Mouse (Mus musculus): ENCODE results near the gene Sbsn. TPM values are rescaled to one million over a fixed set of nuclear protein-coding genes. Genes with fewer than 3 reads are reported as not detected.

Gene Sbsn
- total and polyA plus RNA-seq, 2 experiments from 2014 or later: 4.0 to 4.1 TPM

DNA sequence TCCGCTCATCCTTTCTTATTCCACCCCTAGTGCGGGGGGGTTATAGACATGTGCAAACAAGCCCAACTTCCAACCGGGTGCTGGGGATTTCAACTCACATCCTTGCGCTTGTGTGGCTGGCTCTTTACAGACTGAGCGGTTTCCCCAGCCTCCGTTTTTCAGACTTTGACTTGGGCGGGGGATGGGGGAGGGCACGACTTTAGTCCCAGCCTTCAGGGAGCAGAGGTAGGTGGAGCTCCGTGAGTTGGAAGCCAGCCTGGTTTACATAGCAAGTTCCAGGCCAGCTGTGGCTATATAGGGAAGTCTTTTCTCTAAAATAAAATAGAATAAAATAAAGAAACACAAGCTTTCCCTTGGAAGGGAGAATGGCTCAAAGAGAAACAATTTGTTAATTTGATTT is 40.6 kb downstream of the Sbsn start:
- Histone ChIP-seq H3K9me3 (ENCODE audit: low read length) (no peaks in the 10 kb centered on the region), H3K27me3 (ENCODE audit: insufficient read depth, low read length) (no peaks in the 10 kb centered on the region), H3K4me3 (ENCODE audit: low read depth, low read length) (no peak overlapping the region), H3K36me3 (ENCODE audit: insufficient read depth, low read length) (no peaks in the 10 kb centered on the region), H3K9ac (replicated peaks; ENCODE audit: low read length, poor library complexity, severe bottlenecking) (no peak overlapping the region), H3K4me1 (ENCODE audit: insufficient read depth, low read length) (no peaks in the 10 kb centered on the region), H3K27ac (ENCODE audit: low read depth, low read length) (no peak overlapping the region), H3K4me2 (ENCODE audit: low read depth, low read length, poor library complexity, severe bottlenecking) (no peak overlapping the region)
- ATAC-seq (ENCODE audit: low FRiP score): no peak
- no peak for TF ChIP-seq CTCF (IDR thresholded peaks at IDR 0.05)
- WGBS: 26% methylated on average over 9 of the region's 9 CpGs
- DNase-seq (ENCODE audit: low spot score): no peak

DNA sequence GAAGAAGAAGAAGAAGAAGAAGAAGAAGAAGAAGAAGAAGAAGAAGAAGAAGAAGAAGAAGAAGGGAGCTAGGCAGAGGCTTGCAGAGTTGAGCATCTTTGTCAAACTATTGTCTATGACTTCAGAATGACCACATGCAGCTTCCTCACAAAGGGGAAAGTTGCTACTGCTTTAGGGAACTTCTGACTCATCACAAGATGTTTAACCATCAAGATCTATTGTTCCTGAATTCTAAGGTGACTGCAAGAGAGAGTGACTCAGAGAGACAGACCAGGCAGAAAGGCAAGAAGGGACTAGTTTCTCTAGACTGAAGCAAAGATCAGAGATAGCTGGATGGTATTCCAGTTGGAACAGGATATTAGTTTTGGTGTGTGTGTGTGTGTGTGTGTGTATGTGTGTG is 43.6 kb downstream of the Sbsn start:
- no peak overlapping the region for H3K27ac ChIP-seq (ENCODE audit: low read depth, low read length)
- ATAC-seq (ENCODE audit: low FRiP score) (no peak), DNase-seq (ENCODE audit: low spot score) (no peak)
- H3K36me3 ChIP-seq (ENCODE audit: insufficient read depth, low read length): no peaks in the 10 kb centered on the region
- no peaks in the 10 kb centered on the region for H3K4me1 ChIP-seq (ENCODE audit: insufficient read depth, low read length)
- TF ChIP-seq CTCF (IDR thresholded peaks at IDR 0.05): no peak
- H3K4me3 ChIP-seq (ENCODE audit: low read depth, low read length): no peak overlapping the region
- H3K27me3 ChIP-seq (ENCODE audit: insufficient read depth, low read length): no peaks in the 10 kb centered on the region
- no peak overlapping the region for H3K4me2 ChIP-seq (ENCODE audit: low read depth, low read length, poor library complexity, severe bottlenecking)
- no peak overlapping the region for H3K9ac ChIP-seq (replicated peaks; ENCODE audit: low read length, poor library complexity, severe bottlenecking)
- no peaks in the 10 kb centered on the region for H3K9me3 ChIP-seq (ENCODE audit: low read length)

DNA sequence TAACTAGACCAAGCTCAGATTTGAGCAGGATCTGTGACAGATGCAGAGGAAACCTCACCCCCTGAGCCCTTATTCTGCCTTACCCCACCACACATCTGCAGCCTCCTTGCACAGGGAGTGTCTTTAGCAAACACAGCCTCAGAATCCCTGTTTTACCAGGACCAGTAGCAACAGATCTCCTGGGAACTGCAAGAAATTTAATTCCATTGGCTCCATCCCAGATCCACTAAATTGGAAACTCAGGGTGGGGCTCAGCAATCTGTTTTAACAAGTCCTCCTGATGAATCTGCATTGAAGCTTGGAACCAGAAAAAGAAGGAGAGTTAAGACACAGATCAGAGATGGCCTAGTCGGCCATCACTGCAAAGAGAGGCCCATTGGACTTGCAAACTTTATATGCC is 45.5 kb downstream of the Sbsn start:
- Histone ChIP-seq H3K4me3 (ENCODE audit: low read depth, low read length) (no peak overlapping the region), H3K9ac (replicated peaks; ENCODE audit: low read length, poor library complexity, severe bottlenecking) (no peak overlapping the region), H3K27me3 (ENCODE audit: insufficient read depth, low read length) (no peaks in the 10 kb centered on the region), H3K36me3 (ENCODE audit: insufficient read depth, low read length) (no peaks in the 10 kb centered on the region), H3K27ac (ENCODE audit: low read depth, low read length) (no peak overlapping the region), H3K4me2 (ENCODE audit: low read depth, low read length, poor library complexity, severe bottlenecking) (no peak overlapping the region), H3K4me1 (ENCODE audit: insufficient read depth, low read length) (no peaks in the 10 kb centered on the region), H3K9me3 (ENCODE audit: low read length) (no peaks in the 10 kb centered on the region)
- no peak for ATAC-seq (ENCODE audit: low FRiP score)
- 78% methylated on average over 1 of the region's 1 CpGs for WGBS
- TF ChIP-seq CTCF (IDR thresholded peaks at IDR 0.05): no peak
- DNase-seq (ENCODE audit: low spot score): no peak

DNA sequence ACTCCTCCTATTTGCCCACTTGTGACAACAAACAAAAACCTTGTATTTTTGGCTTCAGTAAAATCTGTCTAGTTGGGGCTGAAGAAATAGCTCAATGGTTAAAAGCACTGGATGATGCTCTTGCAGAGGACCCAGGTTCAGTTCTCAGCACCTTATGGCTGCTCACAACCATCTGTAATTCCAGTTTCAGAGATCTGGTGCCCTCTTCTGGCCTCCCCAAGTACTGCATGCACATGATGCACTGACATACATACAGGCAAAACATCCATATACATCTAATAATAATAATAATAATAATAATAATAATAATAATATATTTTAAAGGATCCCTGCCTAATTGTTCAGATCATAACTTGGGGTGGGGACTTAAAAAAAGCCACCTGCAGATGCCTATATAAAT is 49.4 kb downstream of the Sbsn start:
- Histone ChIP-seq H3K27ac (ENCODE audit: low read depth, low read length) (no peak overlapping the region), H3K36me3 (ENCODE audit: insufficient read depth, low read length) (no peaks in the 10 kb centered on the region), H3K9me3 (ENCODE audit: low read length) (0 out of 2 replicates have a peak, but pooled peaks cover 5% of the 10 kb centered on the region), H3K4me3 (ENCODE audit: low read depth, low read length) (no peak overlapping the region), H3K27me3 (ENCODE audit: insufficient read depth, low read length) (no peaks in the 10 kb centered on the region), H3K4me1 (ENCODE audit: insufficient read depth, low read length) (no peaks in the 10 kb centered on the region), H3K9ac (replicated peaks; ENCODE audit: low read length, poor library complexity, severe bottlenecking) (no peak overlapping the region), H3K4me2 (ENCODE audit: low read depth, low read length, poor library complexity, severe bottlenecking) (no peak overlapping the region)
- no peak for DNase-seq (ENCODE audit: low spot score)
- no peak for ATAC-seq (ENCODE audit: low FRiP score)
- 0 out of 2 replicates have a peak, but pooled peaks have one; percentile 3 for TF ChIP-seq CTCF (IDR thresholded peaks at IDR 0.05)

DNA sequence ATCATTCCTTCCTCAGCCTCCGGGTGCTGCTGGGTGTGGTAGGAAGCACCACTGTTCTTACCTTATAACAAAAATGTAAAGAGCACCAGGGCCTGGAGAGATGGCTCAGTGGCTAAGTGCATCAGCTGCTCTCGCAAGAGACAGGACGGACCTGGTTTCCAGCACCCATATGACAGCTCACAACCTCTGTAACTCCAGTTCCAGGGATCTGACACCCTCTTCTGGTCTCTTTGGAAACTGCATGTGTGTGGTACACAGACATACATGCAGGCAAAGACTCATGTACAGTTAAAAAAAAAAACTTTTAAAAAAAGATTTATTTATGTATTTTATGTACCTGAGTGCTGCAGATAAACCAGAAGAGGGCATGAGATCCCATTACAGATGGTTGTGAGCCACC is 52.0 kb downstream of the Sbsn start:
- DNase-seq (ENCODE audit: low spot score): no peak
- no peaks in the 10 kb centered on the region for H3K4me1 ChIP-seq (ENCODE audit: insufficient read depth, low read length)
- no peak for ATAC-seq (ENCODE audit: low FRiP score)
- TF ChIP-seq CTCF (IDR thresholded peaks at IDR 0.05): no peak
- H3K27ac ChIP-seq (ENCODE audit: low read depth, low read length): no peak overlapping the region
- H3K9ac ChIP-seq (replicated peaks; ENCODE audit: low read length, poor library complexity, severe bottlenecking): no peak overlapping the region
- 0 out of 2 replicates have a peak, but pooled peaks cover 5% of the 10 kb centered on the region for H3K9me3 ChIP-seq (ENCODE audit: low read length)
- no peak overlapping the region for H3K4me3 ChIP-seq (ENCODE audit: low read depth, low read length)
- no peak overlapping the region for H3K4me2 ChIP-seq (ENCODE audit: low read depth, low read length, poor library complexity, severe bottlenecking)
- no peaks in the 10 kb centered on the region for H3K36me3 ChIP-seq (ENCODE audit: insufficient read depth, low read length)
- no peaks in the 10 kb centered on the region for H3K27me3 ChIP-seq (ENCODE audit: insufficient read depth, low read length)
- 97% methylated on average over 3 of the region's 3 CpGs for WGBS

DNA sequence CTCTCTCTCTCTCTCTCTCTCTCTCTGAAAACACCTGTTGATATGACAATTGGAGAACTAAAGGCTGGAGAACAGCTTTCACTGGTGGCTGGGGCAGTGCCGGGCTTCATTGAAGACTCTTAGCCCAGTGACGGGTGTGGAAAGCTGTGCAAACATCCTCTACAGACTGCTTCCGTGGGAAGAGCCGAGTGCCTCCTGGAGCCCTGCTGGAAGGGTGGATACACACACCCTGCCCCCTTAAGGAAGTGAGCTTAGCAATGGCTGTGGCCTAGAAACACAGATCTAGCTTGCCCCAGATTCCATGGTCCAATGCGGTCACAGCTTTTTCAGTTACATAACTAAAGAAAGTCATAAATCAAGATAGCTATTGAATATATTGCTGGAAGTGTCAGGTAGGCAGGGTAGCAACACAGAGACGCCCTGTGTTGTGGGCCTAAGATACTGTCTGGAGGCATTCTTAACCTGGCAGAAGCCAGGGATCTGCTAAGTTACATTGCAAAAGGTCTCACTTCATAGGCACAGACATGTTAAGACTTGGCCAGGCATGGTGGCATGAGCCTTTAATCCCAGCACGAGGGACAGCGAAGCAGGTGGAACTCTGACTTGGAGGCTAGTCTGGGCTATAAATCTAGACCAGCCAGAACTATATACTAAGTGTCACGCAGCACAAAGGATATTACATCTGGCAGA is 52.9 kb downstream of the Sbsn start:
- no peak overlapping the region for H3K4me3 ChIP-seq (ENCODE audit: low read depth, low read length)
- no peak overlapping the region for H3K27ac ChIP-seq (ENCODE audit: low read depth, low read length)
- ATAC-seq (ENCODE audit: low FRiP score) (no peak), DNase-seq (ENCODE audit: low spot score) (no peak)
- H3K27me3 ChIP-seq (ENCODE audit: insufficient read depth, low read length): no peaks in the 10 kb centered on the region
- WGBS: 85% methylated on average over 9 of the region's 9 CpGs
- no peaks in the 10 kb centered on the region for H3K36me3 ChIP-seq (ENCODE audit: insufficient read depth, low read length)
- H3K4me1 ChIP-seq (ENCODE audit: insufficient read depth, low read length): no peaks in the 10 kb centered on the region
- no peak for TF ChIP-seq CTCF (IDR thresholded peaks at IDR 0.05)
- H3K4me2 ChIP-seq (ENCODE audit: low read depth, low read length, poor library complexity, severe bottlenecking): no peak overlapping the region
- 0 out of 2 replicates have a peak, but pooled peaks cover 5% of the 10 kb centered on the region for H3K9me3 ChIP-seq (ENCODE audit: low read length)
- H3K9ac ChIP-seq (replicated peaks; ENCODE audit: low read length, poor library complexity, severe bottlenecking): no peak overlapping the region

Other genes starting within 250 kb of the Sbsn start
Only the 30 nearest of the 32 such genes appear.
- 67.0 and 68.2 TPM in 2 replicates for gene Arhgap33, start 216.4 kb upstream of the Sbsn start, total RNA-seq (2014; rRNA removed)
- 113 TPM in 2 replicates for gene Arhgap33, start 216.4 kb upstream of the Sbsn start, polyA plus RNA-seq (2015; fragmentation: Nextera tagmentation; extraction: Ambion mirVana)
- 5.9 and 6.2 TPM in 2 replicates for gene Hspb6, start 199.3 kb upstream of the Sbsn start, total RNA-seq (2014; rRNA removed)
- 13.4 and 13.5 TPM in 2 replicates for gene Hspb6, start 199.3 kb upstream of the Sbsn start, polyA plus RNA-seq (2015; fragmentation: Nextera tagmentation; extraction: Ambion mirVana)
- gene Proser3, start 199.2 kb upstream of the Sbsn start, total RNA-seq (2014; rRNA removed): 15.2 and 23.3 TPM in 2 replicates
- 3.3 and 3.4 TPM in 2 replicates for gene Proser3, start 199.2 kb upstream of the Sbsn start, polyA plus RNA-seq (2015; fragmentation: Nextera tagmentation; extraction: Ambion mirVana)
- 15.7 and 32.0 TPM in 2 replicates for gene Lin37, start 191.6 kb upstream of the Sbsn start, total RNA-seq (2014; rRNA removed)
- 53.5 and 54.1 TPM in 2 replicates for gene Lin37, start 191.6 kb upstream of the Sbsn start, polyA plus RNA-seq (2015; fragmentation: Nextera tagmentation; extraction: Ambion mirVana)
- gene U2af1l4, start 188.2 kb upstream of the Sbsn start, total RNA-seq (2014; rRNA removed): 54.7 and 64.2 TPM in 2 replicates
- gene U2af1l4, start 188.2 kb upstream of the Sbsn start, polyA plus RNA-seq (2015; fragmentation: Nextera tagmentation; extraction: Ambion mirVana): 96.4 and 97.0 TPM in 2 replicates
- gene Gm49396, start 188.1 kb upstream of the Sbsn start, total RNA-seq (2014; rRNA removed): 6.0 and 8.4 TPM in 2 replicates
- gene Gm49396, start 188.1 kb upstream of the Sbsn start, polyA plus RNA-seq (2015; fragmentation: Nextera tagmentation; extraction: Ambion mirVana): 4.9 and 7.2 TPM in 2 replicates
- 63.8 and 133 TPM in 2 replicates for gene Psenen, start 187.8 kb upstream of the Sbsn start, total RNA-seq (2014; rRNA removed)
- gene Psenen, start 187.8 kb upstream of the Sbsn start, polyA plus RNA-seq (2015; fragmentation: Nextera tagmentation; extraction: Ambion mirVana): 135 and 144 TPM in 2 replicates
- 0.99 and 1.9 TPM in 2 replicates for gene Igflr1, start 186.0 kb upstream of the Sbsn start, total RNA-seq (2014; rRNA removed)
- gene Igflr1, start 186.0 kb upstream of the Sbsn start, polyA plus RNA-seq (2015; fragmentation: Nextera tagmentation; extraction: Ambion mirVana): 3.1 and 5.6 TPM in 2 replicates
- 38.8 and 39.5 TPM in 2 replicates for gene Kmt2b, start 162.7 kb upstream of the Sbsn start, total RNA-seq (2014; rRNA removed)
- 5.3 and 8.3 TPM in 2 replicates for gene Kmt2b, start 162.7 kb upstream of the Sbsn start, polyA plus RNA-seq (2015; fragmentation: Nextera tagmentation; extraction: Ambion mirVana)
- not detected in 2 replicates for gene Zbtb32, start 152.6 kb upstream of the Sbsn start, total RNA-seq (2014; rRNA removed)
- gene Zbtb32, start 152.6 kb upstream of the Sbsn start, polyA plus RNA-seq (2015; fragmentation: Nextera tagmentation; extraction: Ambion mirVana): 0.22 and 0.39 TPM in 2 replicates
- gene Upk1a, start 138.6 kb upstream of the Sbsn start, total RNA-seq (2014; rRNA removed): 0.76 and 1.5 TPM in 2 replicates
- 0.65 and 0.84 TPM in 2 replicates for gene Upk1a, start 138.6 kb upstream of the Sbsn start, polyA plus RNA-seq (2015; fragmentation: Nextera tagmentation; extraction: Ambion mirVana)
- 310 and 337 TPM in 2 replicates for gene Cox6b1, start 125.3 kb upstream of the Sbsn start, total RNA-seq (2014; rRNA removed)
- gene Cox6b1, start 125.3 kb upstream of the Sbsn start, polyA plus RNA-seq (2015; fragmentation: Nextera tagmentation; extraction: Ambion mirVana): 1,351 and 1,409 TPM in 2 replicates
- gene Etv2, start 115.6 kb upstream of the Sbsn start, total RNA-seq (2014; rRNA removed): 1.2 TPM in 1 of 2 replicates, not detected in the other
- 0.15 TPM in 1 of 2 replicates, not detected in the other for gene Etv2, start 115.6 kb upstream of the Sbsn start, polyA plus RNA-seq (2015; fragmentation: Nextera tagmentation; extraction: Ambion mirVana)
- gene Rbm42, start 101.2 kb upstream of the Sbsn start, total RNA-seq (2014; rRNA removed): 163 and 185 TPM in 2 replicates
- gene Rbm42, start 101.2 kb upstream of the Sbsn start, polyA plus RNA-seq (2015; fragmentation: Nextera tagmentation; extraction: Ambion mirVana): 120 and 123 TPM in 2 replicates
- 17.9 and 22.7 TPM in 2 replicates for gene Haus5, start 86.5 kb upstream of the Sbsn start, total RNA-seq (2014; rRNA removed)
- gene Haus5, start 86.5 kb upstream of the Sbsn start, polyA plus RNA-seq (2015; fragmentation: Nextera tagmentation; extraction: Ambion mirVana): 19.8 and 20.0 TPM in 2 replicates
- gene Pmis2, start 79.9 kb upstream of the Sbsn start, total RNA-seq (2014; rRNA removed): not detected in 2 replicates
- gene Pmis2, start 79.9 kb upstream of the Sbsn start, polyA plus RNA-seq (2015; fragmentation: Nextera tagmentation; extraction: Ambion mirVana): not detected in 2 replicates
- not detected in 2 replicates for gene 2200002J24Rik, start 52.5 kb upstream of the Sbsn start, total RNA-seq (2014; rRNA removed)
- not detected in 2 replicates for gene 2200002J24Rik, start 52.5 kb upstream of the Sbsn start, polyA plus RNA-seq (2015; fragmentation: Nextera tagmentation; extraction: Ambion mirVana)
- gene Atp4a, start 39.3 kb upstream of the Sbsn start, total RNA-seq (2014; rRNA removed): 0.82 and 2.3 TPM in 2 replicates
- 2.7 and 2.8 TPM in 2 replicates for gene Atp4a, start 39.3 kb upstream of the Sbsn start, polyA plus RNA-seq (2015; fragmentation: Nextera tagmentation; extraction: Ambion mirVana)
- 166 and 167 TPM in 2 replicates for gene Tmem147, start 21.9 kb upstream of the Sbsn start, total RNA-seq (2014; rRNA removed)
- gene Tmem147, start 21.9 kb upstream of the Sbsn start, polyA plus RNA-seq (2015; fragmentation: Nextera tagmentation; extraction: Ambion mirVana): 290 and 318 TPM in 2 replicates
- gene Gapdhs, start 7.8 kb upstream of the Sbsn start, total RNA-seq (2014; rRNA removed): not detected in 2 replicates
- gene Gapdhs, start 7.8 kb upstream of the Sbsn start, polyA plus RNA-seq (2015; fragmentation: Nextera tagmentation; extraction: Ambion mirVana): 0.79 and 0.80 TPM in 2 replicates
- 0.71 and 7.9 TPM in 2 replicates for gene Dmkn, start 12.3 kb downstream of the Sbsn start, total RNA-seq (2014; rRNA removed)
- gene Dmkn, start 12.3 kb downstream of the Sbsn start, polyA plus RNA-seq (2015; fragmentation: Nextera tagmentation; extraction: Ambion mirVana): 4.5 and 4.9 TPM in 2 replicates
- gene Krtdap, start 36.4 kb downstream of the Sbsn start, total RNA-seq (2014; rRNA removed): 4.8 and 19.2 TPM in 2 replicates
- gene Krtdap, start 36.4 kb downstream of the Sbsn start, polyA plus RNA-seq (2015; fragmentation: Nextera tagmentation; extraction: Ambion mirVana): 1.2 and 1.6 TPM in 2 replicates
- not detected in 2 replicates for gene Ffar2, start 72.3 kb downstream of the Sbsn start, total RNA-seq (2014; rRNA removed)
- 0.07 and 0.25 TPM in 2 replicates for gene Ffar2, start 72.3 kb downstream of the Sbsn start, polyA plus RNA-seq (2015; fragmentation: Nextera tagmentation; extraction: Ambion mirVana)
- not detected in 2 replicates for gene Ffar3, start 104.7 kb downstream of the Sbsn start, total RNA-seq (2014; rRNA removed)
- gene Ffar3, start 104.7 kb downstream of the Sbsn start, polyA plus RNA-seq (2015; fragmentation: Nextera tagmentation; extraction: Ambion mirVana): not detected in 2 replicates
- gene Ffar1, start 110.1 kb downstream of the Sbsn start, total RNA-seq (2014; rRNA removed): not detected in 2 replicates
- gene Ffar1, start 110.1 kb downstream of the Sbsn start, polyA plus RNA-seq (2015; fragmentation: Nextera tagmentation; extraction: Ambion mirVana): not detected in 2 replicates
- gene Cd22, start 128.9 kb downstream of the Sbsn start, total RNA-seq (2014; rRNA removed): 0.24 and 0.71 TPM in 2 replicates
- gene Cd22, start 128.9 kb downstream of the Sbsn start, polyA plus RNA-seq (2015; fragmentation: Nextera tagmentation; extraction: Ambion mirVana): 0.06 and 0.16 TPM in 2 replicates
- 5.3 and 14.9 TPM in 2 replicates for gene Mag, start 163.4 kb downstream of the Sbsn start, total RNA-seq (2014; rRNA removed)
- gene Mag, start 163.4 kb downstream of the Sbsn start, polyA plus RNA-seq (2015; fragmentation: Nextera tagmentation; extraction: Ambion mirVana): 5.7 and 6.9 TPM in 2 replicates
- not detected in 2 replicates for gene Hamp2, start 173.2 kb downstream of the Sbsn start, total RNA-seq (2014; rRNA removed)
- not detected in 2 replicates for gene Hamp2, start 173.2 kb downstream of the Sbsn start, polyA plus RNA-seq (2015; fragmentation: Nextera tagmentation; extraction: Ambion mirVana)
- gene Hamp, start 192.6 kb downstream of the Sbsn start, total RNA-seq (2014; rRNA removed): not detected in 2 replicates
- gene Hamp, start 192.6 kb downstream of the Sbsn start, polyA plus RNA-seq (2015; fragmentation: Nextera tagmentation; extraction: Ambion mirVana): not detected in 2 replicates
- gene Usf2, start 205.3 kb downstream of the Sbsn start, total RNA-seq (2014; rRNA removed): 95.3 and 102 TPM in 2 replicates
- gene Usf2, start 205.3 kb downstream of the Sbsn start, polyA plus RNA-seq (2015; fragmentation: Nextera tagmentation; extraction: Ambion mirVana): 27.0 and 28.4 TPM in 2 replicates